In genomic region chr14:14395535-14395934, GRCm38 (mm10) we compare ENCODE assay signal across 19 mouse cellular contexts. TPM values are rescaled to one million over a fixed set of nuclear protein-coding genes. Genes with fewer than 3 reads are reported as not detected.
"Had no signal": no experiment of that assay in that cellular context is flagged by ENCODE, and none has a peak within 500 bp of the region (broad histone marks: within the 10 kb centered on the region; RNA-seq: fewer than 3 reads in every experiment).

No protein-coding gene starts in this region.

- H3K4me2 ChIP-seq: intestine, embryonic 15.5 days; limb, embryonic 12.5 days; liver, embryonic 13.5 days; lung, embryonic 15.5 days; stomach, embryonic 15.5 days had no signal

- ATAC-seq: intestine, embryonic 15.5 days; liver, postnatal 0 days had no signal

- H3K4me3 ChIP-seq: intestine, embryonic 15.5 days; layer of hippocampus, adult 2 months; limb, embryonic 12.5 days; liver, embryonic 13.5 days; lung, embryonic 15.5 days; stomach, embryonic 15.5 days had no signal

- H3K9me3 ChIP-seq: intestine, embryonic 15.5 days; limb, embryonic 12.5 days; liver, embryonic 13.5 days; lung, embryonic 15.5 days; stomach, embryonic 15.5 days had no signal

- H3K27ac ChIP-seq: intestine, embryonic 15.5 days; layer of hippocampus, adult 2 months; limb, embryonic 12.5 days; liver, embryonic 13.5 days; lung, embryonic 15.5 days; stomach, embryonic 15.5 days had no signal

- H3K9ac ChIP-seq: intestine, embryonic 15.5 days; limb, embryonic 12.5 days; liver, embryonic 13.5 days; liver, postnatal 0 days; lung, embryonic 15.5 days; stomach, embryonic 15.5 days had no signal

- DNase-seq: kidney, adult 18-20 months; kidney, postnatal 10 days; kidney, postnatal 4 days; liver; liver, embryonic 13.5 days; liver, postnatal 0 days; retina, postnatal 1 day; right cerebral cortex, postnatal 4 days; spleen, adult 18-20 months; thymus, adult 2 months; thymus, postnatal 25 days had no signal

- H3K4me1 ChIP-seq: intestine, embryonic 15.5 days; limb, embryonic 12.5 days; liver, embryonic 13.5 days; lung, embryonic 15.5 days; stomach, embryonic 15.5 days had no signal

- H3K36me3 ChIP-seq: intestine, embryonic 15.5 days; limb, embryonic 12.5 days; liver, embryonic 13.5 days; lung, embryonic 15.5 days; stomach, embryonic 15.5 days had no signal

- H3K27me3 ChIP-seq: intestine, embryonic 15.5 days; limb, embryonic 12.5 days; liver, embryonic 13.5 days; lung, embryonic 15.5 days; stomach, embryonic 15.5 days had no signal

RNA-seq across cellular contexts. Expression of gene Olfr721-ps1, which starts 5.6 kb away (rescaled TPM):
- polyA plus RNA-seq: intestine, embryonic 15.5 days; kidney, embryonic 14.5 days; limb, embryonic 12.5 days; liver, embryonic 13.5 days; liver, postnatal 0 days; lung, embryonic 15.5 days; stomach, embryonic 15.5 days; testis, adult 2 months; thymus, adult 2 months; urinary bladder, adult 2 months had no signal
